Mouse (Mus musculus): Measurements from ENCODE around the gene Ston2. TPM values are rescaled to one million over a fixed set of nuclear protein-coding genes. Genes with fewer than 3 reads are reported as not detected.
A peak's percentile ranks its signal among the peaks of the same experiment; 100 is the strongest.
"Not testable (repeated sequence)": the region's sequence is repeated elsewhere in the genome, so short reads cannot be mapped to it uniquely, and the experiment has no call there.

The Ston2 gene
- total RNA-seq, 2 experiments from 2014 or later, result 3.7 to 3.8 TPM

- intact Hi-C loops (cut with DNase I), result no loop called here
- DNase-seq, result no peak
Measured at GRCm38 (mm10) chr12:91756562-91757166, 31.5 kb downstream of the Ston2 start.

DNA sequence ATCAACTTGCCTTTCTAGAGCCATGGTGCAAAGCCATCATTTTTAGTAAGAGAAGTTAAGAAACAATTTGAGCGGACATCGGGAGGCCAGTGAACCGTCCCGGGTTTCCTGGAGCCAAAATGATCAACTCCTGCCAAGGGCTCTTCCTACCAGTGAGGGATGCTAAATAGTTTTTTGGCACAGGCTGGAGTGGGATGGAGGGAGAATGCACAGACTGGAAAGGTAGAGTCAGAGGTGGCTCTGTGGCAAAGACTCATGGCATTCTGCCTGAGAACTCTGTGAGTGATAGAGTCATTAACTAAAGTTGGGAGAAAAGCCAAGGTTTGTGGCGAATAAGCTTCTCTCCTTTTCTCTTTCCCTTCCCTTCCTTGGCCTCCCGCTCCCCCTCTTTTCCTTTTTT lies 33.6 kb downstream of the Ston2 start:
- intact Hi-C loops (cut with DNase I), result no loop called here
- no peak for DNase-seq

- no peak for DNase-seq
- intact Hi-C loops (cut with DNase I), result no loop called here
Measured at GRCm38 (mm10) chr12:91752711-91753110, 35.5 kb downstream of the Ston2 start.

- intact Hi-C loops (cut with DNase I), result no loop called here
- DNase-seq, result no peak
Measured at GRCm38 (mm10) chr12:91751893-91752597, 36.1 kb downstream of the Ston2 start.

GRCm38 (mm10) chr12:91749543-91750184 lies 38.5 kb downstream of the Ston2 start:
- intact Hi-C loops (cut with DNase I), result no loop called here
- no peak for DNase-seq

DNA sequence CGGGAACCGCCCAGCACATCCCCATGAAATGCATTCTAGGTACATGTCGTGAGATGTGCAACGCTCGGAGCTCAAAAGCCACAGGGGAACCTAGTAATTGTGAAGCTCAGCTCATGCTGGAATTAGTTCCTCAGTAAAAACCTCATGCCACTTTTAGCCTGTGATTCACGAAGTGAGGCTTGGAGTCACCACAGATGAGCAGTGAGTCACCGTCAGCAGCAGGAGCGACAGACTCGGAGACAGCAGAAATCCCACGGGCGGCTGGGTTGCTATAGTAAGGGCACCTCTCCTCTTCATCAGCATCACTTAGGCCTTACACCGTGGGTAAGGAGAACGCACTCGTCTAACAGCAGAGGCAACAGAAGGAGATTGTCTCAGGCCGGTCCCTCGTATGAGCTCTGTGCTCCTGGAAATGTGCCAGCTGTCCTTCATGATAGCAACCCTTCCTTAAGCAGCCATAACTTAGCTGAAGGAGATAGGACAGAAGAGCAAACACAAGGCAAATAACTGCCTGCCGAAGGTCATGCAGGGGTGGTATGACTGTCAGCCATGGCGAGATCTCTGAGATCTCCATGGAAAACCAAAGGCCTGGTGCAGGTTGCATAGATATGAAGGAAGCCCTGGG lies 39.8 kb downstream of the Ston2 start:
- intact Hi-C loops (cut with DNase I), result no loop called here
- peak in 1 of 2 experiments; percentile 36 for DNase-seq

GRCm38 (mm10) chr12:91746839-91747238 lies 41.3 kb downstream of the Ston2 start:
- intact Hi-C loops (cut with DNase I); DNase-seq: not testable (repeated sequence)

DNA sequence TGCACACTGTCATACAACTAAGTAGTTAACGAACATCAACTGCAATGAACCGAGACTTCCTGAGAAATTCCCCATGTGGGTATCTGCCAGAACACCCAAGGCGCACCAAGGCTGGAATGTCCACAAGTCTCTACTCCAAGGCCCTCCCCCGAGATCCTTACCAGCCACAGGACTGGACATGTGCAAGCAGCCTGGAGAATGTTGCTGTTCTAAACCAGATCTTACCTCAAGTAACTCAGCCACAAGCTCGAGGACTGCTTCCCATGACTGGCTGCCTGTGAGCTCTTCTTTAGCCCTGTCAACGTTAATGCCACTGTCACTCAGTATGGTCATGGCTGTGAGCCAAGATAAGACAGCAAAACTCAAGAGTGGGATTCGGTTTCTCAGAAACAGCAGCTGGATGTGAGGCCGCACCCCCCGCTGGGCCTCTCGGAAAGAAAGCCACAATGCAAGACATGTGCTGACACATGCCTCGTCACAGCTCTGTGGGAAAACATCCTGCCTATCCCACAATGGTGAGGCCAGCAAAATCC lies 42.4 kb downstream of the Ston2 start:
- DNase-seq, result no peak
- intact Hi-C loops (cut with DNase I), result no loop called here

DNA sequence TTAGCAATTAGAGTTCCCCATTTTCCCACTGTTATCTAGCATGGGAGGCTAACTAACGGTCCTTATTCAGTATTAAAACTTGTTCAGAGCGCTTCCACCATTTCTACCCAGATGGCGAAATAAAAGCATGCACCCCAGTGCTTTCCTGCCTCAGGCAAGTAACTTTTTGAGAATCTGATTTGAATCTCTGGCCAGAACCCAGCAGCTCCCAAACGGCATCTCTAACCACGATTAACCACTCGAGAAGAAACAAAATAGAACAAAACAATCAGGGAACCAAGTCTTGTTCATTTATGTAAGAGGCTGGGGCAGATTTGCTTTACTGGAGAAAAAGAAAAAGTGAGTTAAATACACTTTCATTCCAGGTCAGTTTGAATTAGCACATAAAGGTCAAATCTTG lies 44.1 kb downstream of the Ston2 start:
- no peak for DNase-seq
- intact Hi-C loops (cut with DNase I), result no loop called here

DNA sequence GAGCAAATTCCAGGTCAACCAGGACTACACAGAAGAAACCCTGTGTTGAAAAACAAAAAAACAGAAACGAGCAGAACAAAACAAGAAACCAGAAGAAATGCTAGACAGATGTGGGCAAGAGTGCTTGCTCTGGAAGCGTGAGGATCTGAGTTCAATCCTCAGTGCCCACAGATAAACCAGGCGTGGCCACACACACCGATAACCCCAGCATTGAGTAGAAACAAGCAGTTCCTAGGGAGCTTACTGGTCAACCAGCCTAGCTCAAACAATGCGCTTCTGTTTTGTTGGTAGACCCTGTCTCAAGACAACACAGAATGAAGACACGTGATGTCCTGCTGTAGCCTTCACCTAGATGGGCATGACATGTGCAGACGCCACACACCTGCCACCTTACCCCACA lies 45.3 kb downstream of the Ston2 start:
- DNase-seq, result no peak
- intact Hi-C loops (cut with DNase I), result no loop called here

DNA sequence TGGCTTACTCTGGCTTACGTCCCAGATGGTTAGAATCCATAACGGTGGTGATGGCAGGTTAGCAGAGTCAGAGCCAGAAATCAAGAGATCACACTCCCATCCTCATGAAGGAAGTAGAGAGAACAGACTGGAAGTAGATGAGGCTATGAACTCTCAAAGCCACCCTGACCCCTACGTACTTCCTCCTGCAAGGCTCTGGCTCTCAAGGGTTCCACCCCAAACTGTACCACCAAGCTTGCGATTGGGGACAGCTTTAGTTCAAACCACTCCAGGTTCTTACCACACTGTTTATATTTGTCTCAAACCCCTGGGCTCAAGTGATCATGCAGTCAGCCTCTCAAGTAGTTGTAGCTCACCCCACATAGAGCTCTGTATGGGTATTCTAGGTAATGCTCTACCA lies 49.8 kb downstream of the Ston2 start:
- intact Hi-C loops (cut with DNase I), result no loop called here

GRCm38 (mm10) chr12:91736221-91736980 lies 51.8 kb downstream of the Ston2 start:
- intact Hi-C loops (cut with DNase I), result no loop called here
- no peak for DNase-seq

More for the DNA sequence above, 49.8 kb downstream of the Ston2 start:
- no peak for DNase-seq

DNA sequence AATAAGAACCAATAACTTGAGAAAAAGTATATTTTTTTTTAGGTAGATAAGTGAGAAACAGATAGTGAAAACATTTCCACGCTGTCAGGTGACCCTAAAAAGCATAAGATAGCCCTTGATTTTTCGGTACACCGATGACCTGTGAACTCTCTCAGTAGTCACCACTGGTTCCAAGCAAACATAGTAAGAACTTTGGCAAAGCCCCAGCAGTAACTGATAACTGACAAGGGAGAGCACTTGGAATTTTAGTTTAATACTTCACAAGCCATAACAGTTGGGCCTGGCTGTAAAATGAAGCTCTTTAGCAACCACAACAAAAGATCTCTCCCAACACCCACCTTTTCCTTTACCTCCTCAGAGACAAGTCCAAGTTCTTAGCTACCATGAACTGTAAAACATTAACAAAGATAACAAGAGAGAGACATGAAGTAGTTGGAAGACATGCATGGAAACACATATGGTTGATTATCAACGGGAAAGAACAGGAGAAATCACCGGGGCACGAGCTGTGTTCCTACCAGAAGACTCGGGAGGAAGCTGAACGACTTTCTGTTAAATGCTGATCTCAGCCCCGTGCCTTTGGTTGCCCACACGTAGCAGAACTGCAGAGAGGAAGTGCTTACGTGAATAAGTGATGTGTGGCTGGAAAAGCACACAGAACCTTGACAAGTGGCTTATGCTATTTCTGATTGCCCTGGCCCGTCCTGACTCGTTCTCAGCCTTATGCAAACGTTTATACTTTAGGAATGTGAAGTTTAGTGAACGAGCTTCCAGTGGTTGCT lies 53.8 kb downstream of the Ston2 start:
- no peak for DNase-seq
- intact Hi-C loops (cut with DNase I), result loop anchor here (5.0 kb wide), 1 partner anchor 53 kb away; the partner anchor contains the start of gene Ston2

- intact Hi-C loops (cut with DNase I), result loop anchor here (5.0 kb wide), 1 partner anchor 54 kb away; the partner anchor contains the start of gene Ston2
- no peak for DNase-seq
Measured at GRCm38 (mm10) chr12:91732729-91733448, 55.3 kb downstream of the Ston2 start.

DNA sequence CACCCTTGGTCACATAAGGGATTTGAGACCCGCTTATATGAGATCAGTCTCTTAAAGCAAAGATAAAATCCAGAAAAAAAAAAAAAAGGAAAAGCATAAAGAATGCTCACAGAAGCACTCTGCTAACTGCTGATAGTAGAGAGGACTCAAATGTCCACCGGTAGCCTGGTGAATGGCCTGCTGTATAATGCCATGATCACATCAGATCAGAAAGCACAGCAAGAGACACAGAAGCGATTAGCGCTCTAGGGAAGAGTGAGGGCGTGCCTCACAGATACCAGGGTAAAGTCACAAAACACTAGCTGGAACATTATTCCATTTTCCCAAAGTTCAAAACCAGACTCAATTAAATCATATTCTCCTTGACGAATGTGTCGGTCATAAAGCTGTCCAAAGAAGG lies 62.0 kb downstream of the Ston2 start:
- intact Hi-C loops (cut with DNase I), result no loop called here
- no peak for DNase-seq

- intact Hi-C loops (cut with DNase I), result no loop called here
- DNase-seq, result no peak
Measured at GRCm38 (mm10) chr12:91723912-91724311, 64.3 kb downstream of the Ston2 start.

GRCm38 (mm10) chr12:91719134-91719533 lies 69.1 kb downstream of the Ston2 start:
- intact Hi-C loops (cut with DNase I), result no loop called here
- DNase-seq, result no peak

- no peak for DNase-seq
- intact Hi-C loops (cut with DNase I), result no loop called here
Measured at GRCm38 (mm10) chr12:91715686-91716085, 72.5 kb downstream of the Ston2 start.

DNA sequence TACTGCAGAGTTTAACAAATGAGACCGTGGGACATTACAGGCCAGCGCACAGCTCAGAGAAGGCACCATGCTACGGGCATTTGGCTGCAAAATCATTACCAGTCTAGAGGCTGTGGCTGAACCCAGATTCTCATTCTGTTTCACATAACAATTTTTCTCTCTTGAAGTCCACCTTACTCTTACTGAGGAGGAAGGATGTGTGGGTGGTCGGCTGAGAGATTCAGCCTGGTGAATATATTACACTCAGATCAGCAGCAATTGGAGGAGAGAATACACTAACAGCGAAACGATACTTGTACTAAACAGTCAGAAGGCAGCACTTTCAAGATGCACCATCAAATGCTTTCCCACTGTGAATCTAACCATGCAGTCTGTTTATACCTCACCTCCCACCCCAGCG lies 74.8 kb downstream of the Ston2 start:
- DNase-seq, result no peak
- intact Hi-C loops (cut with DNase I), result loop anchor here (5.0 kb wide), 1 partner anchor 54 kb away; no protein-coding TSS in a partner anchor
